8 mouse cellular contexts compared by ENCODE assay signal in the genomic region with DNA sequence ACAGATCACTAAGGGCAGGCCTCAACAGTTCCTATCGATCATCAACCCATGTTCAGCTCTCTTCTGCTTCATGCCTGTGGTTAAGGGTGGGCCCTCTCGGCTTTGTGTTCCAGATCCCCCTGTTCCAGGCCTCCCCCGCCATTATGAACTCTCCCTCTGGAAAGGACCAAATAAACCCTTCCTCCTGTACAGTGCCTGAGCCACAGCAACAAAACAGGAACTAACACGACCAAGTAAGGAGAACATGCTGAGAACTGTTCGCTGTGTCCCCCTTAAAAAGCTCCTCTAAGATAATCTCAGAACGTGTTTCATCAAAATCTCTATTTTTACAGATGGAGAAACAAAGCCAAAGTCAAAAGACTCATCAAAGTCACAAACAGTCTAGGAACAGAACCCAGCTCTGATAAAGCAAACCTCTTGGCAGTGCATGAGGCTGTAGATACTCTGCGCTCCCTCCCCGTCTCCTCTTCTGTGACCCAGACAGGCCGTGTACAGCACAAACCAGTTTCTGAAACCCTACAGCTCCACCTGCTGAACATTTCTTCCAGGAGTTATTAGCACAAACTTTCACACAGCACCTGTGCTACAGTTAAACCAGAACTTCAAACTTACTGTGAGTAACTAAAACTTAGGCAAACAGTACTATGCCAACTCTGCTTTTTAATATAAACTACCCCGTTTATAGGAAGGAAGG. TPM values are rescaled to one million over a fixed set of nuclear protein-coding genes. Genes with fewer than 3 reads are reported as not detected.
DNase-seq lines count a peak whose midpoint lies in the region; ATAC-seq and TF ChIP-seq lines count a peak whose summit lies in the region.
"Had no signal": no experiment of that assay in that cellular context is flagged by ENCODE, and none has a peak within 500 bp of the region (broad histone marks: within the 10 kb centered on the region; RNA-seq: fewer than 3 reads in every experiment).

No protein-coding gene starts in this region.

- 70% methylated on average over 10 of the region's 10 CpGs for WGBS in liver, adult 2 months

- ATAC-seq in common myeloid progenitor, adult 5-6 weeks (replicated peaks; ENCODE audit: low read depth, poor library complexity, severe bottlenecking), result peak; percentile 66

- intact Hi-C loops in left cerebral cortex, postnatal 36 days (cut with DNase I), result no loop called here

- DNase-seq in layer of hippocampus, adult 2 months (ENCODE audit: low spot score in 2 of 2), result no peak
- DNase-seq in layer of hippocampus, postnatal 25 days (ENCODE audit: extremely low spot score in 1 of 2, low spot score in 1 of 2), result no peak
- peak; percentile 14 for DNase-seq in liver, adult 2 months (ENCODE audit: extremely low read depth, low read depth, low spot score)
- peak; percentile 33 for DNase-seq in thymus, postnatal 0 days (ENCODE audit: low spot score)
- DNase-seq in left cerebral cortex, postnatal 36 days (ENCODE audit: low spot score in 2 of 2), result no peak
- no peak for DNase-seq in embryo, embryonic 9.5 days (ENCODE audit: extremely low spot score)

- H3K36me3 ChIP-seq in liver, adult 2 months (ENCODE audit: control insufficient read depth, insufficient read depth, low read length), result peaks cover 6% of the 10 kb centered on the region; the same call in 1 of the 2 replicates
- H3K36me3 ChIP-seq: midbrain, embryonic 12.5 days had no signal

- no peaks in the 10 kb centered on the region for H3K27me3 ChIP-seq in liver, adult 2 months (ENCODE audit: control insufficient read depth, insufficient read depth, low read length)
- H3K27me3 ChIP-seq: midbrain, embryonic 12.5 days had no signal

- no peak for TF ChIP-seq POLR2A in liver, adult 2 months (IDR thresholded peaks at IDR 0.05; ENCODE audit: extremely low read depth, insufficient read depth, low read length)

- peaks cover 4% of the 10 kb centered on the region; the same call in 1 of the 2 replicates for H3K4me1 ChIP-seq in liver, adult 2 months (ENCODE audit: control insufficient read depth, insufficient read depth, low read length)

- H3K4me3 ChIP-seq in layer of hippocampus, adult 2 months, result no peak overlapping the region
- no peak overlapping the region for H3K4me3 ChIP-seq in liver, adult 2 months (ENCODE audit: insufficient read depth, low read depth, low read length)
- H3K4me3 ChIP-seq: midbrain, embryonic 12.5 days had no signal

- peak; percentile 49 for TF ChIP-seq CTCF in layer of hippocampus, adult 2 months (conservative IDR thresholded peaks at IDR 0.05)
- TF ChIP-seq CTCF in liver, adult 2 months (IDR thresholded peaks at IDR 0.05; ENCODE audit: low read depth, low read length), result no peak

- peak overlapping the region; percentile 76 for H3K27ac ChIP-seq in layer of hippocampus, adult 2 months
- no peak overlapping the region for H3K27ac ChIP-seq in liver, adult 2 months (replicated peaks; ENCODE audit: insufficient read depth, low read depth, low read length)
- H3K27ac ChIP-seq: midbrain, embryonic 12.5 days had no signal

- no peak overlapping the region for H3K9ac ChIP-seq in liver, adult 2 months (ENCODE audit: low read depth, low read length)
- H3K9ac ChIP-seq: midbrain, embryonic 12.5 days had no signal

- H3K79me2 ChIP-seq in liver, adult 2 months (ENCODE audit: control insufficient read depth, insufficient read depth, low read length), result peaks cover 3% of the 10 kb centered on the region; the same call in 1 of the 2 replicates

RNA-seq across cellular contexts. Expression of a gene that starts 49.4 kb away (rescaled TPM):
- total RNA-seq in layer of hippocampus, adult 2 months (2021), result 10 to 100 TPM; 71.7 to 80.3 TPM
- total RNA-seq in layer of hippocampus, postnatal 25 days (2021), result 10 to 100 TPM; 76.9 to 78.4 TPM
- 91.8 and 109 TPM in 2 replicates for total RNA-seq in common myeloid progenitor, adult 5-6 weeks (2017)
- 32.5 and 47.9 TPM in 2 replicates for total RNA-seq in liver, adult 2 months (2014; rRNA removed)
- 53.0 and 57.4 TPM in 2 replicates for polyA plus RNA-seq in liver, adult 2 months (2012; rRNA removed)
- polyA plus RNA-seq in thymus, postnatal 0 days (2015; fragmentation: Nextera tagmentation; extraction: Ambion mirVana), result 79.4 and 88.5 TPM in 2 replicates
- 10 to 100 TPM; 91.0 to 94.3 TPM for total RNA-seq in left cerebral cortex, postnatal 36 days (2021)

Comparison
In these comparisons a context has a peak if more than half of its experiments do, and no peak if none do; other contexts are left out.
1. DNase-seq: peak in liver, adult 2 months (single experiment) and thymus, postnatal 0 days (single experiment); none in layer of hippocampus, adult 2 months (0 of 2), layer of hippocampus, postnatal 25 days (0 of 2), left cerebral cortex, postnatal 36 days (0 of 2) and embryo, embryonic 9.5 days (single experiment).